Mouse (Mus musculus): ENCODE data around the gene 2210011C24Rik.

- TF ChIP-seq CTCF (IDR thresholded peaks at IDR 0.05; ENCODE audit: borderline replicate concordance, insufficient read depth, low read length) (no peak), POLR2A (IDR thresholded peaks at IDR 0.05; ENCODE audit: low read depth, low read length) (no peak)
Measured at GRCm38 (mm10) chr8:84019738-84020137, 7.8 kb upstream of the 2210011C24Rik start.
